Mouse (Mus musculus) layer of hippocampus, adult 18-20 months (tissue): ENCODE results near the gene Oxld1. TPM values are rescaled to one million over a fixed set of nuclear protein-coding genes. Genes with fewer than 3 reads are reported as not detected.

Experiments used
- DNase-seq, 2 experiments: peaks; one replicate each; pipeline ENCODE4 v3.0.0; 2022; ENCODE audit warnings: low spot score in 2 of 2
- total RNA-seq, 2 experiments: library from RNA; stranded (reverse); gene quantifications; 2 replicates each; pipeline ENCODE4 v1.2.3; 2021

Gene Oxld1
- total RNA-seq, 2 experiments from 2014 or later = 13.1 to 13.5 TPM

DNA sequence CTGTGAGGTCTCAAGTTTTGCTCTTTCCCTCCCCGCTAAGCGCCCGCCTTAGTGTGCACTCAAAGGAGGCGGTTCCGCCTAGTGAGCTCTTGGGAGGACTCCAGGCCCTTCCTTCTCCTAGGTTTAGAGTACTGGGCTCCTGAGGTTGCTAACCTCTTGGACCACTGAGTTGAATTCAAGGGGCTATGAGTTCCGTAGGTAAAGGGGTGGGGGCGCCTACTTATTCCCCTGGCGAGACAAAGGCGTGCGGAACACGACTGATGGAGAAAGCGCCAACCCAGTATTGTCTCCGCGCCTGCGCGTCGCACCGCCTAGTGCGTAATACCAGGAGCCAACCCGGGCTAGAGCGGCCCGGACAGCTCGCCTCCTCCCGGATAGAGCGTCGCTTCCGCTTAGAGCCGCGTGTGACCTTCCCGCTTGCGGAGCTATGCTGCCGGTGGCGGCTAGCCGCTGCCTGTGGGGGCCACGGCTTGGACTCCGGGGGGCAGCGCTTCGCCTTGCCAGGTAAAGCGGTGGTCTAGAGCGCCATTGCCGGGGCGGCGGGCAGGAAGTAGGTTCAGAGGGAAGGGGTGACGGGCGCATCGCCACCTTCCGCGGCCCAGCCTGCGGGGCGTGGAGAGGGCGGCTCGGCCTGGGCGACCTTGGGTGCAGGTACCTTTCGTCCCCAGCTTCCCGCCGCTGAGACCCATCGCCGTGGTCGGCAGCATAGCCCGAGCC lies 26.6 kb upstream of the Oxld1 start, which contains the start of gene Mrpl12:
Mrpl12 (plus strand) TSS at position 349 of the 717 bp plus-strand sequence.
- peak; percentile 89 to 93 for DNase-seq

DNA sequence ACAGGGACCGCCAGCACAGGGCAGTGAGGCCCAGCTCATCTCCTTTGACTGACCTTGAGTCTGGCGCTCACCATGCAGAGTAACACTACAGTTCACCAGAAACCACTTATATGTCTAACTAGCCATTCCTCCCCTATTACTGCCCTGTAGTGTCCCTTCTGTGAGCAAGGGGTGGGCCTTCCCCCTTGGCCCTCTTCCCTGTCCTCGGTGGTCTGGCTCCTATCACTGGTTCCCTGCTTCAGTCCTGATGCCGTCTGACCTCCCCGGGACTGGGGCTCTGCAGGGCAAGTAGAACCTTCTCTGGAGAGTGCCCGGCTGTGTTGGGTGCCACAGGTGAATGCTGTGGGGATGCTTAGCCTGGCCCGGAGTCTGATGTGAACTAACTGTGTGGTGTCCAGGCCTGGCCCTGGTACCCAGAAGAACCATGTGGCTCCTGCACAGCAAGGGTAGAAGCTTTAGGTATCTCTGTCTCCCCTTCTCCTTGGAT lies 25.6 kb upstream of the Oxld1 start:
- DNase-seq = no peak

DNA sequence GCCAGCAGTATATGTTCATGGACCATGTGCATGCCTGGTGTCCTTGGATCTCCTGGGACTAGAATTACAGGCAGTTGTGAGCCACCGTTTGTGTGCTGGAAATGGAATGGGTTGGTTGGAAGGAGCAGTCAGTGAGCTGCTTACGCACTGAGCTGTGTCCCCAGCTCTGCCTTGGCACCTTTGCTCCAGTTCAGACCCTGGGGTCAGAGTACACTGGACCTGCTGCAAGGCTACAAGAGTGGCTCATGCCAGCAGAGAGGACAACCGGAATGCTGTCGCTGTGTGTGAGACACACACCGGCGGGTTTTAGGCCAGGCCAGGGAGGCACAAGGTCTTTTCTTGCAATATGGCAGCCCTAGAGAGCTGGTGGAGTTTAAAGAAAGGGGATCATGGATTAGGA lies 14.2 kb upstream of the Oxld1 start:
- no peak for DNase-seq

DNA sequence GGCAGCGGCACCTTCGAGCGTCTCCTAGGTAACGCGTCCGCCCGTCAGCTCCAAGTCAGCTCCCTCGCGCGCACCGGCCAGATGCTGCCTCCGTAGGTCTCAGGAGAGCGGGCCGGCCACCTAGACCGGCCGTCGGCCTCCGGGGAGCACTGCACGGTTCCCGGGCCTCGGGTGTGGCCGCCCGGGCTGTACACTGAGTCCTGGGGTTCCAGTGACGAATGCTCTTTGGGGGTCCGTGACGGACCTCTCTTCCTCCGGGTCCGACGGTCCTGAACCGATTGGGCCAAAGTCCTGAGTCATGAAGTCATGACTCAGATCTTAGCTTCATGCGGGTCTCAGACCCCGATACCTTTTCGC lies 9.8 kb upstream of the Oxld1 start:
- no peak for DNase-seq

DNA sequence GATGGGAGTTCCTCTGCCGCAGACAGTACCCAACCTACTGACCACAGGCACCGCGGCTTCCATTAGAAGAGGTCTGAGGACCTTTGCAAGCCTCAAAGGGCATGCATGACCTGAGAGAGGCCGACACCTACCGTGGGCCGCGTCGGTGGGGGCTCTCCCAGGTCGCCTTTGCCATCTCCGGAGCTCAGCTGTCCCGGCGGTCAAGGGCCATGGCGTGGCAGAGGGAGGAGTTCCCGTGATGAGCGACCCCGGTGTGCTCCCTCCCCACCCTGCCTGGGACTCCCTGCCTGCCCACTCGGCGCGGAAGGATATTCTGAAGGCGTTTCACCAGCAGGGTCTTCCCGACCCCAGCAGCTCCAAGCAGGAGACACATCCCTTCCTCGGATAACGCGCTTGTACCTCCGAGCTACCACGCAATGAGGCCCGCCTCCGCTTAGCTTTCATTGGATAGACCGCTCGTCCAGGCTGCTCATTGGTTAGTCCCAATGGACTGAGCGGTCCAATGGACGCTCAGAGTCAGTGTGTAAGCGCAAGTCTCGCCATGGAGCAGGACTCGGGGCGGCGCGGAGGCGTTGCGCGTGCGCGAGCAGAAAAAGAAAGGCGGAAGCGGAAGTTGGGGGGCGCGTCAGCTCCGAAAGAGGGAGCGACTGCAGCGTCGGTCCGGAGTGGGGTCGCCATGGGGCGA lies 9.3 kb upstream of the Oxld1 start, which contains the start of gene Arl16:
Arl16 (minus strand) TSS at position 557 of the 685 bp plus-strand sequence.
- DNase-seq = peak; percentile 95 to 96

DNA sequence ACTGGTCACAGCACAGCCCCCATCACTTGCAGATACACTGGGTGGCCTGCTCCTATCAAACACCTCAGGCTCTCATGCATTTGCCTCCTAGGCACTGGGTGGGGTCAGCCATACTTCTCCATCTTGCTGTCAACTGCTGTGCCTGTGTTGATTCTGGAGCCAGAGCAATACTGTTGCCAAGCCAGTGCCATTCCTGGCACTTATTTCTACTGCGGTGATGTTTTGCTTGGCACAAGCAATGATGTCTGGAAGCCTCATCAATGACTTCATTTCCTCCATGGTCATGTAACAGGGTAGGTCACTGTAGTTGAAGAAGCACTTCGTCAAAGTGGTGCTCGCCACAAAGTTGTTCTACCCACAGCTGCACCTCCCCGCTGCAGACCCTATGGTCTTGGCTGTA lies 7.7 kb upstream of the Oxld1 start:
- no peak for DNase-seq

DNA sequence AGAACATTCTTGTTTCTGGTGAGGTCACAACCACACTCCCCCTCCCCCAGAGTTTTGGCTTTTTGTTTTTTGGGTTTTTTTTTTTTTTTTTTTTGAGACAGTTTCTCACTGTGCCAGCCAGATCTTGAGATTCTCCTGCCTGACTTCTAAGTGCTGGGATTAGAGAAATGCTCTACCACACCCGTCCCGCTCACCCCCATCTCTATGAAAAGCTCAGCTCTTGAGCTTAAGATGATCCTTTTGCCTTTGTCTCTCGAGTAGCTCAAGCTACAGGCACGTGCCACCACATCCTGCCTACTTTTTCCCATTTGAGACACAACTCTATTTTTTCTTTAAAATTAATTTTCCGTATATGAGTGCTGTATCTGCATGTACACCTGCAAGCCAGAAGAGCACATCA lies 6.5 kb upstream of the Oxld1 start:
- no peak for DNase-seq

DNA sequence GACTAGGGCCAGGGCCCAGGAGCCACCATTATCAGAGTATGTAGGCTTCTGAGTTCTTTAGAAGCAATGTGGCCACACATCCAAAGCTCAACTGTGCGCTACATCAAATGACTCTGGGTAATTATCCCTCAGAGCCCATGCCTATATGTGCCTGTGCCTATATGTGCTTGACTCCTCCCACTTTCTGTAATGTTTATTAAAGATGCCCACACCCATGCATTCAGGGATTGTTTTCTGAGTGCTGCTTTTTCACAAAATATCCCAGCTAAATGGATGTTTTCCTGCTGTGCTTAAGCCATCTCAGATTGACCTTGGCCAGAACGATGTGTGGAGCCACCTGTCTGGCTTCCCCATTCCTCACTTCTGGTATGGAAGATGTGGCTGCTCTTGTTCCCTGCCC lies 5.7 kb upstream of the Oxld1 start:
- no peak for DNase-seq

DNA sequence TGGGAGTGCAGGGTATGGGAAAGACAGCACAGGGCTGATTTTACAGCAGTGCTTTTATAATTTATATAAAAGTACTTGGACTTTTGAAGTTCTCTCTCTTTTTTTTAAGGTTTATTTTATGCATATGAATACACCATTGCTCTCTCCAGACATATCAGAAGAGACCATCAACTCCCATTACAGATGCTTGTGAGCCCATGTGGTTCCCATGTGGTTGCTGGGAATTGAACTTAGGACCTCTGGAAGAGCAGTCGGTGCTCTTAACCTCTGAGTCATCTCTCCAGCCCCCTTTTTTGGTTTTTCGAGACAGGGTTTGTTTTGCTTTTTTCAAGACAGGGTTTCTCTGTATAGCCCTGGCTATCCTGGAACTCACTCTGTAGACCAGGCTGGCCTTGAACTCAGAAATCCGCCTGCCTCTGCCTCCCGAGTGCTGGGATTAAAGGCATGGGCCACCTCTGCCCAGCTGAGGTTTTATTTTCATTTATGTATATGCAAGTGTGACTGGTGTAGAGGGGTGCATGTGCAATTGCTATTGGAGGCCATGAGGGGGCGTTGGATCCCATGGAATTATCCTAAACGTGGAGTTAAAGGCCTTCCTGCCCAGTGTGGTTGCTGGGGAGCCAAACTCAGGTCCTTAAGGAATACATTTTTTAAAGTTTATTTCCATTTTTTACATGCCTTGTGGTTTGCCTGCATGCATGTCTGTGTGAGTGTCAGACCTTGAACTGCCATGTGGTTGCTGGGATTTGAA lies 1.2 kb upstream of the Oxld1 start:
- no peak for DNase-seq

DNA sequence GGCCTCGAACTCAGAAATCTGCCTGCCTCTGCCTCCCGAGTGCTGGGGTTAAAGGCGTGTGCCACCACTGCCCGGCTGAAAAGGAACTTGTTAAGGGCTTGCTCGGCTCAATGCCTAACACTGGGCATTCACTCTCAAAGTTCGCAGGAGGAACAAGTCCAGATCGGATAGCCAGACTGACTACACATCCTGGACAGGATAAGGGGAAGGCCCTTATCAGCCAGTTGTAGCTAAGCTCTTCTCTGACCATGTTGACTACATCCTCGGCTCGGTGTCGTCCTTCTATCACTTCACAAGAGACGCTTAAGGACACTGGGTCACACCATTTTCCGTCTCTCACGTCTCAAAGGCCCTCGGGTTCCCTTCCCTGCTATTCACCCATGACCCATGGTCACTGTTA lies 498 bp downstream of the Oxld1 start:
- no peak for DNase-seq

DNA sequence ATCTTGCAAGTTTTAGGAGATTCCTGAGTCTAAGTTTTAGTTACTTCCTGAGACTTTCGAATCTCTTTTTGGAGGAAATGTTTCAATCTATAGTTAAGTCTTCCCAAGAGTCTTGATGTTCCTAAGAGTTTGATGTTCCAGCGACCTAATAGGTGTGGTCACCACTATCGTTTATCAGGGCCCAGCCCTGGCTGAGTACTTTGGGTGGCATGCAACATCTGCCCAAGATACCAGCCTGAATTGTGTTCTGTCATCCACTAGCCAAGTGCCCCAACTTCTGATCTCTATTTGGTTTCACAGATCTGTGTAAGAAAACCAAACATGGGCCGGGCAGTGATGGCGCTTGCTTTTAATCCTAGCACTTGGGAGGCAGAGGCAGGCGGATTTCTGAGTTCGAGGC lies 2.5 kb downstream of the Oxld1 start:
- no peak for DNase-seq

DNA sequence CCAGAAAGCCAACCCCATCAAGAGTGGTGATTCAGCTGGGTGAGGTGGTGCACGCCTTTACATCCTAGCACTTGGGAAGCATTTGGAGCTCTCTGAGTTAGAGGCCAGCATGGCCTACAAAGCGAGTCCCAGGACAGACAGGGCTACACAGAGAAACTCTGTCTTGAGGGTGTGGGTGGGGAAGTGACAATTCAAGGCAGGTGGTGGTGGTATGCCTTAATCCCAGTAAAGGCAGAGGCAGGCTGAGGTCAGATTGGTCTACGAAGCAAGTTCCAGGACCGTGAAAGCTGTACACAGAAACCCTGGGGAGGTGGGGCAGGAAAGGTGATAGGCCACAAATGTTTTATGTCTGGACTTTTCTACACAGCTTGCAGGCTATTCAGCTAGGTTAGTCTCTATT lies 2.9 kb downstream of the Oxld1 start:
- DNase-seq = no peak

DNA sequence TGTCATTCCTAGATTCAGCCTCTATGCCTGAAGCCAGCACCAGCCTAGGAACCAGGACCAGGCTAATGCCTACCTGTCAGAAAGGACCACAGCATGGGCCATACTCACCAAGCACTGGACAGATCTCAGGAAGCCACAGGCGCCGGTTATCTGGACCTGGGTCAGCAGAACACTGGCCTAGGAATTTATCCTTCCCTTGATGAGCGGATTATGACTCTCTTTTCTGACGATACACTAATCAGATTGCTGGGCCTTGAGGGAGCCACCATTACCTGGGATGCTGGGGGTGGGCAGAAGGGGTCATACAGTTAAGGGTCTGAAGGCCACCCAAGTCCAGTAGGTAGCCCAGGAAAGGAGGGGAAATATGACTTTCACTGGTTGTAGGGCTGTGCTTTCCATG lies 4.6 kb downstream of the Oxld1 start, which contains the start of gene Pde6g:
Pde6g (minus strand) TSS at position 195 of the 400 bp plus-strand sequence.
- DNase-seq = no peak

DNA sequence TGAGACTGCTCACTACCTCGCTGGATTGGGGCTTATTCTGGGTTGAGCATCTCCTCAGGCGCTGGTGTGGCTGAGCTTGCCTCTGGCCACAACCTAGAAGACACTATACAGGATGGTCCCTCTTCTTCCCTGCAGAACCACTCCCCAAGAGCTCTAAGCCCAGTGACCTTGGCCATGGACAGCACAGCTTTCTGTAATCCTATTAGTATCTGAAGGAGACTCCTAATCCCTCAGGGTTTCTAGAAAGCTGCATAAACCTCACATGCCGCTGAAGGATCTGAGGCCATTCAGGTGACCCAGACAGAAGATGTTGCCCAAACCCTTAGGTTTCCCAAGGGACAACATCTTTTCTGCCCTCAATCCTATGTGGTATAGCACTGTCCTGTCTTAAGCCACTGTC lies 5.6 kb downstream of the Oxld1 start:
- DNase-seq = no peak

DNA sequence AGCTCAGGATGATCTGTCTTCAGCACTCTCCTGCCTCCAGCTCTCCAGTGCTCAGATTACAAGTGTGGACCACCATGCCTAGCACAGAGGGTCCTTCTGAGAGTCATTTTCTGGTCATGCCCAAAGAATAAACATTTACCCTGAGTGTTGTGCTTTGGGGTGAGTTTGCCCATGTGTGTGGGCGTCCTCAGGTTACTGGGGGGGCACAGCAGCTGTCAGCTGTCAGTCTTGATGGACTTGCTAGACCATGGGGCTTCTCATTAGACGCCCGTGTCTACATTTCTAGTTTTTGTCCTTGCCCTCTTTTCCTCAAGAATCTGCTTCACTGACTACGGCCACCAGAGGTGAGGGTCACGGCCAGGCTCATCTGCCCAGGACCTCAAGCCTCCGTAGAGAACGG lies 10.7 kb downstream of the Oxld1 start:
- DNase-seq = no peak

DNA sequence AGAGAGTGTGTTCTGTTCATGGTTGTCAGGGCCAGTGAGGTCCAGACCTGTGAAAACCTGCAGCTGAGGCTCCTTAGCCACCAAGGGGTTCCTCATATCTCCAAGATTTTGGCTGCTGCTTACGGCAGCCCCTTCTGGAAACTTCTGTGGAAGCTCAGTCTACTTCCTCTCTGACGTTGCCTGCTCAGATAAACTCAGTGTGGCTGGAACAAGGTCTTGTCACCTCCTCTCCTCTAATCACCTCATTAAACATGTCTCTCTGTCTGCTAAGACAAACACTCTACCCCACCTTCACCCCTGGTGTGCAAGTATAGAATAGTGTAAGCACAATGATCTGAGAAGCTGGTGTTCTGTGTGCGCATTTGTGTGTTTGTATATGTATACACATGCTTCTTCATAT lies 12.4 kb downstream of the Oxld1 start:
- no peak for DNase-seq

DNA sequence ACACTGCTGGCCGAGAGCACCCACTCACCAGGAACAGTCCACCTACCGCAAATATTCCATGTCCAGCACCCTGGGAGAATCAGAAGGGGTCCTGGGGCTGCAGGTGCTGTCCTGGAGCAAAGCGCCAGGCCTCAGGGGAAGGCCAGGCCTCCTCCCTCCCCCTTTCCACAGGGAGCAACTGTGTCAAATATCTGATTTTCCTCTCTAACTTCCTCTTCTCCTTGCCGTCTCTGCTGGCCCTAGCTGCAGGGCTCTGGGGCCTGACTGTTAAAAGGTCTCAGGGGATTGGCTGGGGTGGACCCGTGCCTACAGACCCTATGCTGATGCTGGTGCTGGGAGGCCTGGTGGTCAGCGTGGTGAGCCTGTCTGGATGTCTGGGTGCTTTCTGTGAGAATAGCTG lies 13.8 kb downstream of the Oxld1 start:
- DNase-seq = no peak

DNA sequence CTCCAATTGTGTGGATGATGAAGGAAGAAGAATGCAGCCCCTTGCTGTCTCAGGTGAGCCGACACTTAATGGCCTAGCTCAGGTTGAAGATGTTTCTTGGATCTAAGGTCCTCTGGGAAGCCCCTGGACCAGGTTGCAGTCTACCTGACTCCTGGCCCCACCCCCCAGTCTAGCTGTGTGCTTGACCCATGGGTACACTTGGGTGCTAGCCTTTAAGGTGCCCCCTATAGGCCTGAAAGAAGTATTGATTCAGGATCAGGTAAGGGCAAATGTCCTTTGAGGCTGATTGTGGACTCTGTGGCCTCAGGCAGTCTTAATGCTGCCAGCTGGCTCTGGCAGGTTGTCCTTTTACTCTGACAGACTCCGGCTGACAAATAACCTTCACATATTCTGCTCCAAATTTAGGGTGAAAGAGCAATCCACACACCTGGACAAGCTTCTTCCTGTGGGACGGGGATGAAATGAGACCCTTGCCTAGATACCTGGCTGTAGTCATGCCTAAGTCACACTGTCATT lies 15.0 kb downstream of the Oxld1 start:
- no peak for DNase-seq

DNA sequence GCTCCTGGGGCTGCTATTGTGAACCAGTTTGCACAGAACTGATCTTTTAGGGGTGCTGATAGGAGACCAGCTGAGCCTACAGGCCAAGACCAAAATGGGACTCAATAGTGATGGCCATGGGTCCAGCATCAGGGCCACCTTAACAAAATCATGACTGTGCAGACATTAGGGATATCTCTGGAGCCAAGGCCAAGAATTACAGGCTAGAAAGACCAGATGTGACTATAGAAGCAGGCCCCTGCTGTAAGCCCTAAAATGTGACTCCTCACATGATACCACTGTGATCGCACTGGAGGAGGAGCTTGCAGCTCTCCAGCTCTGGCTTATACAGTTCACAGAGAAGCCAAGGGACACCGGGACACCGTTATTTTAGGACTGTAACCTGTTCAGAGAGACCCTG lies 15.5 kb downstream of the Oxld1 start, which contains the start of gene Tspan10:
Tspan10 (plus strand) TSS at position 301 of the 400 bp plus-strand sequence.
- no peak for DNase-seq

DNA sequence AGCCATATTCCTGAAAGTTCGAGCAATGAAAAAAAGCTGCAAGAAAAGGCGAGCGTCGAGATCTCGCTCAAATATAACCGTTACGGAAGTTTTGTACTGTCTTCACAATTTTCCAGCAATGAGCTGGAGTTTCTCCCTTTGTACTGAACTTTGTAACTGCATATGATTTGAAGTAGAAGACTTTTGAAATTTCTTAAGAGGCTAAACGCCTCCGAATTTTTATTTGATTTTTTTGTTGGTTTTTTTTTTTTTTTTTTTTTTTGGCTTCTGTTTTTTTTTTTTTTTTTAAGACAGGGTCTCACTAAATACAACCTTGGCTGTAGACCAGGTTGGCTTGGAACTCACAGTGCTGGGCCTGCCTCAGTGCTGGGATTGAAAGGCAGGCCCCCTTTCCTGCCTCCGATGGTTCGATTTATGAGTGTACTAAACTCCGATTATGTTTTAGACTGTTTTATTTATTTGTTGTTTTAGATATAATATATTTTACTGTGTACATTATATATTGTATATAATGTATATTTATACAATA lies 19.9 kb downstream of the Oxld1 start:
- no peak for DNase-seq

DNA sequence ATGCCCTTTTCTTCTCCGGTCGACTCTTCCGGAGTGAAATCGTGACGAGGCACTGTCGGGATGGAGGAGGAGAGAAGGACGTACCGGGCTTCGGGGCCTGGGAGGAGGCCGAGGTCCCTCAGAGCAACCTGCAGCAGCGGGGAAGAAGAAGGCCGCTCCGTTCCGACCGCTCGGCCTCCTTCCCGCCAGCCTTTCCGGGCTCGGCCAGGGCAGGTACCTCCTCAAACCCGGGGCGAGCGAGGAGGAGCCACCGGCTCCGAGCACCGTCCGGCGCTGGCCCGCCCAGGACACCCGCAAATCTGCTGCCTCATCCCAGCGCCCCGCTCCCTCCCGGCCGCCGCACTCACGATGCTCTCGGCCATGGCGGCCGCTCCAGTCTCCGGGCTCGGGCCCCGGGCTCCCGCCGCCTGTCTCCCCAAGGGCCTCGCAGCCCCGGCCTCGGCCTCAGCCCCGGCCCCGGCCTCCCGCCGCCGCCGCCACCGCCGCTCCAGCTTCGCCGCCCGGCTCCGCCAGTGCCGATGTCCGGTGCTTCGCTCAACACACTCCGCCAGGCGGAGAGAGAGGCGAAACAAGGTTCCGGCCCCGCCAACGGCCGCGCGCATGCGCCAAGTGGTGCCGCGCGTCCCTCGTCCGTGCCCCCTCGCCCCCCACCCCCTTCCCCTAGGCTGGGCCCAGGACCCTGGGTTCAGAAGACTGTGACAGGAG lies 20.6 kb downstream of the Oxld1 start, which contains the start of gene Nploc4:
Nploc4 (minus strand) TSS at position 557 of the 705 bp plus-strand sequence.
- DNase-seq = peak; percentile 75 to 86
